Mouse (Mus musculus) thymus, adult 2 months (tissue): ENCODE results near the gene Cnep1r1.

Source experiments
- CTCF ChIP-seq: fragments of 200-500 bp; IDR thresholded peaks from 2 replicates; pipeline ENCODE4 v1.5.1; 2012; ENCODE audit warnings: mild to moderate bottlenecking, control low read depth, low read length, moderate library complexity, borderline replicate concordance; ENCODE audit not compliant: control insufficient read depth, poor library complexity, insufficient read depth; ENCODE audit errors: extremely low read depth
- POLR2A ChIP-seq: fragments of 200-500 bp; IDR thresholded peaks from 2 replicates; pipeline ENCODE4 v1.6.1; 2012; ENCODE audit warnings: mild to moderate bottlenecking, low read length, control low read depth, moderate library complexity; ENCODE audit not compliant: control insufficient read depth, poor library complexity, insufficient read depth; ENCODE audit errors: extremely low read depth

DNA sequence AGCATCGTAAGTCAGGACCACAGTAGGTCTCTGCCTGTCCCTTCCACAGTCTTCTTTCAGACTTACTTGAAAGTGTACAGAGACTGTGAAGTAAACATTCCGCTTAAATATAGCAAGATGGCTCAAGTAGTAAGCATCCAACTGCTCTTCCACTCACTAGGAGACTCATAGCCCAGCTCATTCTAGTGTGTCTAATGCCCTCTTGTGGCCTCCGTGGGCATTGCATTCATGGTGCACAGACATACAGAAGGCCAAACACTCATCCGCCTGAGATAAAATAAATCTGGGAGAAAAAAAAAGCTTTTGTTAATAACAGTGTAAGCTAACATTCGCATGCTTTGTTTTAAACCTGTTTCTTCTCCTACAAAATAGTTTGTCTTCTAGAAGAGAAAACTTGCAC lies 42.9 kb downstream of the Cnep1r1 start:
- TF ChIP-seq CTCF = no peak
- TF ChIP-seq POLR2A = no peak
